Mouse (Mus musculus) lung, postnatal 10 days (tissue): ENCODE measurements around the gene Ngef.
A peak's percentile ranks its signal among the peaks of the same experiment; 100 is the strongest.

Source experiments
- DNase-seq: peaks from one replicate; pipeline ENCODE4 v3.0.0; 2021

Gene Ngef

GRCm38 (mm10) chr1:87573800-87574215 is at the start of gene Ngef:
TSS of gene Ngef (minus strand) at chr1:87573870.
- peak; percentile 77 for DNase-seq

DNA sequence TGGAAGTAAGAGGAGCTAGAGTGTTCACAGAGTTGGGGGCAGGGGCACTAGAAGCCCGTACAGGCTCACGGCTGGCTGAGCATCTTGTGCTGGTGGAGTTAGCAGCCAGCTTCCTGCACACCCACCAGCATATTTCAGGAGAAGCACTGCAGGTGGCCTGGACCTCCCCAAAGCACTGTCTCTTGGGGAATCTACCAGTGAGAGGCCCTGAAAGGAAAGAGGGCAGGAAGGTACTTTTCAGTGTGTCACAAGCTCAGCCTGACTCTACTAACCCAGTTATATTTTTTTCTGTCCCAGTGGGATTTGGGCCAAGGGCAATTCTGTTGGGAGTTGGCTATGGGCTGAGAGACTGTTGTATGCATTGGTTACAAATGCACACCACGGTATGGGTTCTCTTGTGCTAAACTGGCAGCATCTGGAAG is 48.2 kb upstream of the Ngef start:
- no peak for DNase-seq

GRCm38 (mm10) chr1:87621146-87621857 is 47.6 kb upstream of the Ngef start:
- peak; percentile 14 for DNase-seq

GRCm38 (mm10) chr1:87620693-87621092 is 47.0 kb upstream of the Ngef start:
- no peak for DNase-seq

- peak; percentile 57 for DNase-seq
Observed at GRCm38 (mm10) chr1:87620211-87620668, 46.6 kb upstream of the Ngef start, which contains the start of gene Inpp5d. TSS of gene Inpp5d (plus strand) at chr1:87620312.

DNA sequence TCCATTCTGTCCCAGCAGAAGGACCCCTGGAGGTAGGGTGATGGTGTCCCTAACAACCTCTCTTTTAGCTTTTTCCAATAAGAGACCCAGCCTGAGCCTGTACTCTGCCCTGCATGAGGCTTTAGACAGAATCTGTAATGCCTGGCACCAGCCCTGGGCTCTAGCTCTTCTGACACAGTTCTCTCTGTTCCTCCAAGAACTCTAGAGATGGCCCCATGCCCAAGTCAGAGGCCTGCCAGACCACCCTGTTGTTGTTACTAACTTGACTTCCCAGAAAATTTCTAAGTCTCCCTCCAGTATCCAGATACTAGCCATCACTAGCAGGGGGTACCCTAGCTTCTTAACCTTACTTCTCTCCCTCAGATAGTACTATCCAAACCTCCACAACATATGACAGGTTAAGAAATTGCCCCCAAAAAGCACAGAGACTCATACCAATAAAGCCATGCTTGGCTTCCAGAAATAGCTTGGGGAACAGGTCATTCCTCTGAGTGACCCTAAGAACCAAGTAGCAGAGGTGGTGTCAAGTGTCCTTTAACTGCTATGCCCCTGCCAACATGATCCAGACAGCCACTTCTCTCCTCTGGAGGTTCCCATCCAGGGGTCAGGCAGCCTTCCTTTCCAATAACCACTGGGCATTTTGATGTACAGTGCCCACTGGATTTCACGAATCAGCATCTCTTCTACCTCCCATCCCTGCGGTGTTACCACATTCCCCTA is 41.1 kb upstream of the Ngef start:
- DNase-seq = peak; percentile 34

GRCm38 (mm10) chr1:87608416-87609046 is 34.9 kb upstream of the Ngef start:
- peak; percentile 70 for DNase-seq

DNA sequence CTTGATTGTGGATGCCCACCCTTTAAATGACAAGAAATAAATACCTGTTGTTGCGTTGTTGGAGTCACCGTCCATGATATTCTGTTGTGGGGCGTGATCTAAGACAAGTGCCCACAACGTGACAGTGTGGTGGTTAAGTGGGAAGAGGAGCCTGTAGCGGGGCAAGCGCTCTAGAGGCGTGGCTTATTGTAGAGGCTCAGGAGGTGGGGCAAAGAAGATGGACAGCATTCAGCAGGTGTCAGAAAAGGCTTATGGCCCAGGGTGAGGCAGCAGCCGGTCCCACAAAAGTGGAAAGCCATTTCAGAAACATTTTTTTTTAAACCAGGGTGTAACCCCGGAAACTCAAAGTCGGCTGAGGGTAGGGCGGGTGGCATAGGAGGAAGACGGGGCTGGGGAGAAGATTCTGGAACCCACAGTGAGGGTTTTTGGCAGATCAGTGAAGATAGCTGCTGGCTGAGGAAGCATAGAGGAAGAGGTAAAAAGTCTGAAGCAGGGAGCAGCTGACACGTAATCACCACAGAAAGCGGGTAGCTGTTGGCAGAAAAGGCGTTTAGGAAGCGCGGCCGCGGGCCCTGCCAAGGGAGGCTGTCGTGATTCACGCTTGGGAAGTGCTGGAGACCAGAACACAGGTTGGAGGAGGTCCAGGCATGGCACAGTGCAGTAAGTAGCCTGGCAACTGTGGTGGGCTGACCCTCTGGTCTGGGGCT is 33.9 kb upstream of the Ngef start:
- DNase-seq = peak; percentile 38

DNA sequence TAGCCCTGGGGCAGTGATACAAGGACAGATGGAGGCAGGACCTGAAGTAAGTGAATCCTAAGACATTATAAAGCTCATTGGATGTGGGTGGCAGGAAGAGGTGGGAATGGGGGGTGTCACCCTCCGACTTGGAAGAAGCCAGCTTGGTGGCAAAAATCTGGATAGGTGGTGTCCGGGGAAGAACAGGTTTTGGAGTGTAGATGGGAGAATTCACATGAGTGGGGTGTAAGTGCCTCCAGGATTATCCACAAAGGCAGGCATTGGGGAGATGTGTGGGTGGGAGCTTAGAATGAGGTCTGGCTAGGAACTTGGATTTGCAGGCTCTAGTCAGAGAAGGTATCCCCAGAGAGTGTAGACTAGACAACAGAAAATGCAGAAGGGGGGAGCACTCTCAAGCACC is 31.6 kb upstream of the Ngef start:
- DNase-seq = no peak

DNA sequence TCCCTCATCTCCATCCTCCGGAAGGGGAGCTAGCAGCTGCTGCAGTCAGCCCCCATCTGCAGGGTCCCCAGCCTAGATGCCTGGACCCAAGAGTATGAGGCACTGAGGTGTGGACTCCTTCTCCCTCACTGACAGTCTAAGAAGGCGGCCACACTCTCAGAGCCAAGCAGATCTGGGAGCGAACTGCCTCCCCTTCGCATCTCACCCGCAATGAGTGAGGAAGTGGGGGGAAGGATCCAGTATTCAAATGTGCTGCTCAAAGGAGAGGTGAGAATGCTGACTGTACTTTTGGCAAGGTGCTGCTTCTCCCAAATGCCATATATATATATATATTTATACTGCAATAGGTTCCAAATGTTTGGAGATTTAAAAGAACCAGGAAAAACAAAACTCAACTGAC is 29.7 kb upstream of the Ngef start:
- no peak for DNase-seq

GRCm38 (mm10) chr1:87601801-87602200 is 28.1 kb upstream of the Ngef start:
- no peak for DNase-seq

GRCm38 (mm10) chr1:87600533-87600932 is 26.9 kb upstream of the Ngef start:
- no peak for DNase-seq

DNA sequence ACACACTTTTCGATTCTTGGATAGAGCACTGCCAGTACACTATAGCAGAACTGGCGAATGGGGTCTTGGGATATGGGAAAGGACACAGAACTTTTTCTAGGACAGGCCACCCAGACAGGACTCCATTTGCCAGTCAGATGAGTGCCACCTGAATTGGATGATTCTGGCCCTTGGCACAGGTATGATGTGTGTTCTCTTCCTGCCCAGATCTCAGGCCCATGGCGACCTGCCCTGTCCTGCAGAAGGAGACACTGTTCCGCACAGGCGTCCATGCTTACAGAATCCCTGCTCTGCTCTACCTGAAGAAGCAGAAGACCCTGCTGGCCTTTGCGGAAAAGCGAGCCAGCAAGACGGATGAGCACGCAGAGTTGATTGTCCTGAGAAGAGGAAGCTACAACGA is 21.0 kb upstream of the Ngef start:
- no peak for DNase-seq

- DNase-seq = no peak
Observed at GRCm38 (mm10) chr1:87594261-87594660, 20.6 kb upstream of the Ngef start.

DNA sequence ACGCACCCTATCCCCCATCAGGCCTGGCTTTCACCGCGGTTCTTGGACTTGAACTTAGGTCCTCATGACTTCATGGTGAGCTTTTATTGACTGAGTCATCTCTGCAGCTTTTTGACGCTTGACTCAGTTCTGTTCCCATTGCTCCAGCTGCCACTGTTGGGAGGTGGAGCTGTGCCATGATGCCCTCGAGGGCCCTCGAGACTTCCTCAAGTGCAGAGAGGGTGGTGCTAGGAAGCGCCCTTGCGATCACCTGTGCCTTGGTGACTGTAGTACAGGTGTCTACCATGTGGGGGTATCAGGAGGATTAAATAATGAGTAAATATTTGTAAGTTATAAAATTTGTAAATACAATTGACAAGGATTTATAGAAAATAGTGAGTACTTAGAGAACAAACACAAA is 16.3 kb upstream of the Ngef start:
- DNase-seq = peak; percentile 47

DNA sequence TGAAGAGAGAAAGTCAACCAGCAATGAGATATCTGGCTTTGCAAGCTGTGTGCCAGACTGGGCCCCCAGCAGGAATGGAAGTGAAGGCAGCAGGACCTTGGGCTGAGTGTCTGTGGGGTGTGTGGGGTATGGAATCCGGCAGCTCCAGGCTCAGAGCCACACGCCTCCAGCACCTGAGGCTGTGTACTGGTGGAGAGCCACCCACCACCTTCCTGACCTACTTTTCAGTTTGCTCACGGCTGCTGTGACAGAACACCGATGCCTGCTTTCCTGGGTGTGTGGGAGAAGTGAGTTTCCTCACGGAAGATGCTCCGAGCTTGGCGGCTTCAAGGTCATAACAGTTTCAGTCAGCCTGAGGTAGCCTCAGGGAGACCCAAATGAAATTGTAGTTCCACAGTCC is 15.5 kb upstream of the Ngef start:
- no peak for DNase-seq

- no peak for DNase-seq
Observed at GRCm38 (mm10) chr1:87580824-87581223, 7.2 kb upstream of the Ngef start.

GRCm38 (mm10) chr1:87578965-87579364 is 5.3 kb upstream of the Ngef start:
- no peak for DNase-seq

GRCm38 (mm10) chr1:87574785-87575184 is 1.1 kb upstream of the Ngef start:
- DNase-seq = peak; percentile 81

GRCm38 (mm10) chr1:87574353-87574752 is 683 bp upstream of the Ngef start:
- DNase-seq = no peak

DNA sequence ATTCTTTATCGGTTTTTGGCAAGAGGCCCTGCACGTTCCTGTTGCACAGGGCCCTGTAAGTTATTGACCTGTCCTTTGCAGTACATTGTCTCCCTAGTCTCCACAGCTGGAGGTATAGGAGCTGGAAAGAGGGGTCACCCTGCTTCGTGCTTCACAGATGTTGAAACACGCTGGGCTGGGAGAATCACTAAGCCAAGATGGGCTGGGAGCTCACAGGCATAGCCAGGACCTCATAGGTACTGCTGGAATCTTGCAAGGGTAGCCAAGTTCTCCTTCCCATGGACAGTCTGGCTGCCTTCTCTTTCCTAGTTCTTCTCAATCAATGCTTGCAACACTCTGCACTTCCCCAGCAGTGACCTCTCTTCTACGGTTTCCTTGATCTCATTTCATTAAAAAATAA is 409 bp downstream of the Ngef start:
- DNase-seq = no peak

DNA sequence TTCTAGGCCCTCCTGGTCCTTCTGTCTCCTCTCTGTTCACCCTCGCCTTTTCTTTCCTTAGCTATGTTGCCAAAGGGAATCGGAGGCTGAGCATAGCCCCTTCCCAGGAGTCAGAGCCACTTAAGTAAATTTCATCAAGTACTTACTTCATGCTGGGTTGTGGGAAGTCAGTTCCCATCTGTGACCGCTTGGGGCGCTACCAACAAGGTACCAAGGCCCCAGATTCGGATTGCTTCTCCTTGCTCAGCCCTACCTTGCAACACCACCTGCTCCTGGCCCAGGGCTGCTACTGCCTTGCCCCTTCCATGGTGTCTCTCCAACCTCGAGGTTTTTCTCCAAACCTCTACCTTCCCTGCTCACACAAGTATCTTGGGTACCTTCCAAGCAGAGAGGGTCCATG is 5.3 kb downstream of the Ngef start:
- DNase-seq = peak; percentile 18

GRCm38 (mm10) chr1:87565760-87566159 is 7.9 kb downstream of the Ngef start:
- DNase-seq = no peak
